Mouse (Mus musculus) adrenal gland (tissue): ENCODE measurements around the gene Pard3.

Experiments
- intact Hi-C: fragments of 180-260 bp; cut with DNase I; formaldehyde crosslinking; loops from one replicate; pipeline ENCODE4 v1.15.1; 2025

Gene Pard3

DNA sequence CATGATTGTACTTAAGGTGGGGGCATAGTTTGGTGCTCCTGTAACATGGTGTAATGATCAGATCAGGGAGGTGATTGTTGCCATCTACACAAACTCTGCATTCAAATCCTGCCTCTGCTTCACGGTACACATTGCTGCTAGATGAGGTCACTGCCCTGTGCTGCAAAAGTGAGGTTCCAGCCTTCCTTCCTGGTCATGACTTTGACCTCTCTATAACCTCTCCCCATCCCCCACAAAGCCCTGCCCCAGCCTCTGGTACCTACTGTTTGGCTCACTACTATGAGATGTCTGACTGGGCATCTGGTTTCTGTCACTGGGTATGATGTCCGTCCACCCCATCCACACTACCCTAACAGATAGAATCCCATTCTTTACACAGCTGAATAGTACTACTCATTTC, 408.5 kb downstream of the Pard3 start:
- intact Hi-C loops, result no loop called here

DNA sequence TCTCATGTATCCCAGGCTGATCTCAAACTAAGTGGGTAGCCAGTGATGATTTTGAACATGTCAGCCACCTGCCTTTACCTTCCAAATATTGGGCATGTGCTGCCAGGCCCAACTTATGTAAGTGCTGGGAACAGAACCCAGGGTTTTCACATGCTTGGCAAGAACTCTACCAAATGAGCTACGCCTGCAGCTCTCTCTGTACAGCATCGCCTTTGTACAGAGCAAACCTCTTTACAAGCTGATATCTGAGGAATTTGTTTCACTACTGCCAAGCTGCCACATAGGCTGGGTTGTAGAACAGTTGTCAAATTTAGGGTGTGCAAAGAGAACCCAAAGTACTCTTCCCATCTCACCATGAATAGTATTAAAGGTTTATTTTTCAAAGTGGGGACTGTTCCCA, 416.3 kb downstream of the Pard3 start:
- intact Hi-C loops, result no loop called here

DNA sequence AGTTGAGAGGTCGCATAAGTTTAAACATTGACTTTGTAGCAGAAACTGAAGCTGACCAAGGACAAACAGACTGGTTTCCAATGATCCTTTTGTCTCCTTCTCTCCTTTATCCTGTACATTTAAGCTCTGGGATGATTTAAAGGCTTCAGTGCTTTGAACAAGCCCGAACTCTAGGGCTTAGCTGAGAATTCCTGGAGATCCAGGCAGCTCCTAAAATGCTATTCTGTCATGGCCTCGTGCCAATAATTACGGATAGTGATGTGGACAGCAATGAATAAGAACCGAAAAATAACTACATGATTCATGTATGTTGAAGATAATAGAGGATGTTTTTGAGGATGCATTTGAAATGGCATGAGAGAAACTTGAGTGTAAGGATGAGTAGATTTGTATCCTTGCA, 421.9 kb downstream of the Pard3 start:
- intact Hi-C loops, result no loop called here

DNA sequence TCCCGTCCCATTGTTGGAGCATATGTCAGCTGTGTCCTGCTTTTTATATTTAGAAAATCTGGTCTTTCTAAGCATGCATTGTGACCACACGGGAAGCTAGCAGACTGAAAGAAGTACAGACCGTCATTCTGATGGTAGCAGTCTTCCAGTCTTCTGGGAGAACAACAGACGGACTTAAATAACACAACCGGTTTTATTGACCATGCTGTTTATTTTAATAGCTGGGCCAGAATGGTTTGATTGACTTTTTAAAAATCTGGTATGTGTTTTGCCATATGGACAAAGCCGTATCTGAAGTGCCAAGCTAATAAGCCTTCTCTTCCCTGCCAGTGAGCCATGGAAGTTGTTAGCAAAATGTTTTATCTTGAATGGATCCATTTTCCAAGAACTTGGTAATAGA, 428.3 kb downstream of the Pard3 start:
- intact Hi-C loops, result no loop called here

DNA sequence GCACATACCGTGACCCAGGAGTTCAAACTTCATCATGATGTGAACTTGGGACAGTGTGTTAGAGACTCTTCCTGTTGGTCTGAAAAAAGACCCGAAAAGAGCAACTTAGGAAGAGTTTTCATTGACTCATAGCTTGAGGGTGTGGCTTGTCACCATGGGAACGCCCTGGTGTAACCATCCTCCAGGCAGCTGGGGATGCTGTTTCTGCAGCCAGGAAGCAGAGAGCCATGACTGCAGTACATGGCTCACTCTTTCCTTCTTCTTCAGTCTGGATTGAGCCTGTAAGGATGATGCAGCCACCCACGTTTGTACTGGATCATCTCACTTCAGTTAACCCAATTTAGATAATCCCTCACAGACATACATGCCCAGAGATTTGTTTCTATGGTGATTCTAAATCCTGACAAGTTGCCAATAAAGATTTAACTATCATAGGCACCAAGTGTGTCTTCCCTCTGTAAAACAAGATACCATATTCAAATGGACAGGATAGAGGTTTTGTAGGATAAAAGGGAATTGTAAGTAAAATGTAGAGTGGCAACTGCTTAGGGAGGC, 431.6 kb downstream of the Pard3 start:
- intact Hi-C loops, result no loop called here

DNA sequence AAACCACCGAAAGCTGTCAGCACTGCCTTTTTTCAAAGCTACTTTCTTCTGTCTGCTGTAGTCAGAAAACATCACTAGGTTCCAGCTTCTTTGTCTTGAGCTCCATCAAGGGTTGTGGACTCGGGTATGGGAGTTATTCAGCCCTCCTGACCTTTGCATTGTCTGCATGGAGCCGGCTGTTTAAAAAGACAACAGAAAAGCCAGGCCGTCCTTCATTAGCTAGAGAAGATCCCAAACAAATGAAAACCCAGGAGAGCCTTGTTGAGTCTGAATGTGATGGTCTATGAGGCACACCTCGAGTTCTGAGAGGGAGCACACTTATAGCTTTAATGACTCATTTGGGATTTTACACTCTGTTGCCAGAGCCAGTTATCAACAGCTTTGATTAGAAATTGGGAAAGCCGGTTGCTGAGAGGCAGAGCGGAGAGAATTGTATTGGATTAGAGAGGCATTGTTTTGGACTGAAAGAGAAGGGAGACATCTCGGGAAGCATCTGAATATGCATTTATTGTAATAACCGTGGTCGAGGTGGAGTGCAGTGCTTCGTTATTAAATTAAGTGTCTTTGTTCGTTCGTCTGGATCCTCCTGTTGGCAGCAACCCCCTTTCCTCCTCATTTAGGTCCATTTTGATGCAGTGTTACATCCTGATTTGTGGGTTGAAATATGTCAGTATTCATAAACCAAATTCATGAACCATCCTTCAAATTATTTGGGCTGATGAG, 435.5 kb downstream of the Pard3 start:
- intact Hi-C loops, result no loop called here

DNA sequence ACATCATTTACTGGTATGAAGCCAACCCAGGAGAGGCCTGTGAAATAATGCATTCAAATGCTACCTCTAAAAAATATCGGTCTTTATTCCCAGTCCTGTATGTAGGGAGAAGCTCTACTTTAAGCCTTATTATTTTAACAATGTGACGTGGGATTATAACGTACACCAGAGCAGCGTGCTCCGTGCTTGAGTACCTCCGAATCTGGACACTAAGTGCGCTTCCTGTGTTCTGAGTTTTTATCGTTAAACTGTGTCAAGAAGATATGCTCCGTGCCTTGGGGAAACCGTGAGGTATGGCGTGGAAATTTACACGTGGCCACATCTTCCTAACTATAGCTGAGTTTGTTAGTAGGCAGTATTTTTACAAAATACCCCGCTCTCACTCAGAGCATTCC, 436.0 kb downstream of the Pard3 start:
- intact Hi-C loops, result no loop called here

DNA sequence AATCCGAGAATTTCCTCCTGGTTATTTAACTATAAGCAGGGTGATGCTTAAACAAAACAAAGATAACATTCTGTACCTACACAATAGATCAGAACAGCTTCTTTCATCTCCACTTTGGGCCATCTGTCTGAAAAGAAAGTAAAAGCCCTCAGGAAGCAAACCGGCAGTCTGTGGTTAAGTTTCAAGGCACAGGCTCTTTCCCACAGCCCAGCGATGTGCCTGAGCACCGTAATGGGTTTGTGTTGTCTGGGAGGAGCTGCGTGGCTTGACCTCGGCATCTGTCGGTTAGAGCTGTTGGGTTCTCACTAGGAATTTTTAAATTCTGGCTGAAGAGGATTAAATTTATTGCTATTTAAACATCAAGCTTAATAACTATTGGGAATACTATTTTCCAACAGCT, 436.5 kb downstream of the Pard3 start:
- intact Hi-C loops, result no loop called here

DNA sequence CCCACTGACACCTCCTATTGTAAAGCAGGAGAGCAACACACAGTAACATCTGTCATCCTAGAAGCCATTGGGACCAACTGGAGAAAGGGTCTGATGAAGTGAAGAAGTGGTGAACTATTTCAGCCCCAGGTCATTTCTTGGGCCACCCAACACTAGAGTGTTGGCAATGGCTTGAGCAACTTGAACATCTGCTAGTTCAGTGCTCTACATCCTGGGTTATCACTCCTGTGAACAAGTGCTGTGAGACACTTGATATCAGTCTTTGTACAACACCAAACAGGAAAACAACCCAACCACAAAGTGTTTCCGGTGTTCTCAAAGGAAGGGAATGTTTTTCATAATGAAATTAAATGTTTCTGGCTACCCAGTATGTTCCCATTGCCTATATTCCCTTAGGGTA, 438.1 kb downstream of the Pard3 start:
- intact Hi-C loops, result no loop called here

DNA sequence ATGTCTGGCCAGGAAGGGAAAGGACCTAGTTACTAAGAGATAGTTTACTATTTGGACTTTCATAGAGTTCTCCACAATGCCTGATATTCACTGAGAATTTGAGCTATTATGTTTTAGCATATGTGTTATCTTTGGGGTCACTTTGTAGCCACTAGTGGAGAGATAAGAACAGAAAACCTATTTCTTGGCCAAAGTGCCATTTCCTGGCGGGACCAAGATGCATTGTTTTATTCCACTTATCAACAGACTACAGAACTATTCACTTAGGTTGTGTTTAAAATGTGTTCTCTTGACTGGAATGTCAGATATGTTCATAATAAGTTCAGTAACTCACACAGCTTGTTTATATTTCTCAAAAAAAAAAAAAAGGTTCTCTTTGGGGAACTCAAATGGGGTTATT, 441.6 kb downstream of the Pard3 start:
- intact Hi-C loops, result no loop called here

DNA sequence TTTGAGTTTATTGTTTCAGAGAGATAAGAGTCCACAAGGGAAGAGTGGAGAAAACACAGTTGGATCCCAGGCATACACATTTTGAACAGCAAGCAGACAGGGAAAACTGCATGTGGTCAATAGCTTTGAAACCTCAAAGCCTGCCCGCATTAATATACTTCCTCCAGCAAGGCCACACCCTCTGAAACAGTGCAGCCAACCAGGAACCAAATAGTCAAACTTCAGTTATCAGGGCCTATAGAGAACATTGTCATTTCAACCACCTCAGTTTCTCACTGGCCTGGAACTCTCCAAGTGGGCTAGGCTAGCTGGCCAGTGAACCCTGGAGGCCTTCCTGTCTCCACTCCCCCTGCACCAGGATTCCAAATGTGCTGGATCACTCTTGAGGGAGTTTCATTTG, 442.6 kb downstream of the Pard3 start:
- intact Hi-C loops, result no loop called here

DNA sequence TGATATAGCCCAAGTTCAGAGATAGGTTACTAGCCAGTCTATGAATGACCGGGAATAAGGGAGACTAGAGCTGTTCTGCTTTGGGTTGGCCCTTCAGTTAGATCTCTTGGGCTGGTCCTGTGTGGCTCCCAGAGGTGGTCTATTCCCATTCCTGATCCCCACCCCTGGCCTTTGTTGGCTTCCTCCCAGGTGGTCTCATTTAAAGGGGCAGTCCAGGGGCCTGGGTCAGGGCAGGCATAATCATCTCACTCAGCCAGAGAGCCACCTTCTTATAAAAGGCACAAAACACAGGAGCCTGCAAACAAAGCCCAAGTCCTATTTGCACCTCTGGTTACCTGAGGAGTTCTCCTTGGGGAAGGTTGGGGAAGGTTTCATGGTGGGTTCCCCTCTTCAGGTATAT, 447.6 kb downstream of the Pard3 start:
- intact Hi-C loops, result no loop called here

DNA sequence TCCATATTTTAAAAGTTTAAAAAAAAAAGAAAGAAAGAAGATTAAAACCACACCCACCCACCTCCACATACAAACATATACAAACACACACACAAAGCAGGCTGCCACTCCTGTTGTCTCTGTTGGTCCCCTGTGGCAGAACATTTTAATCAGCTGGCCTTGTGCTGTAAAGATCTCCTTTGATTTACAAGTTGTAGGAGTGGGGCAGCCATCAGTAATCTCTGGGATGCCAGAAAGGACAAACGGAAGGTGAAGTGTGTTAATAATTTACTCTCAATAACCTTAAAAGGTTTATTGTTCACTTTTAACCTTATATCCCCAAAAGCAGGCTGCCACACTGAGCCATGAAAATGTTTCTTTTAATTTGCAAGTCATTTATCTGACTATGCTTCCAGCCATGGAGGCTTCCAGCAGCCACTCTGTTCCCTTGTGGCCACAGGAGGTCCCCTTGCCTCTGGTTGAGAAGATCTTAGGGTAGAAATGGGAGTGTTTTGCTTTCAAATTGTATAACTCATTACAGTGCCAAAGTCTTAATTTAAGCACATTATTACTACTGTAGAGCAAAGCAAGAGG, 448.4 kb downstream of the Pard3 start:
- intact Hi-C loops, result no loop called here

DNA sequence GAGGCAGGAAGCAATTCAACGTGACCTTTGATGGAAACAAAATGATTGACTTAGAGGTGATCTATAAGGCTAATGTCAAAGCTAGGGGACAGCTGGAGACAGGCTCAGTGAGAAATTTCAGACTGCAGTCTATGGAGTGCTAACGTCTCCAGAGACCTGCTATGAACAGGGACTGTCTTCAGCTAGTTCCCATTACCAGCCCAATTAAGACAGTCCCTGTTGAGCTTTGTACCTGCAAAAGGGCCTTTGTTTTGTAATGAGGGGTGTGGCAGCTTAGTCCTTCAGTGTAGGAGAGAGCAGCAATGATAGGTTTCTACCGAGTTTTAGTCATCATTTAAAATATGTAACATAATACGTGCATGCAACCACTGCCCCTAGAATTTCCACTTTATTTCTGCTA, 448.9 kb downstream of the Pard3 start:
- intact Hi-C loops, result no loop called here

DNA sequence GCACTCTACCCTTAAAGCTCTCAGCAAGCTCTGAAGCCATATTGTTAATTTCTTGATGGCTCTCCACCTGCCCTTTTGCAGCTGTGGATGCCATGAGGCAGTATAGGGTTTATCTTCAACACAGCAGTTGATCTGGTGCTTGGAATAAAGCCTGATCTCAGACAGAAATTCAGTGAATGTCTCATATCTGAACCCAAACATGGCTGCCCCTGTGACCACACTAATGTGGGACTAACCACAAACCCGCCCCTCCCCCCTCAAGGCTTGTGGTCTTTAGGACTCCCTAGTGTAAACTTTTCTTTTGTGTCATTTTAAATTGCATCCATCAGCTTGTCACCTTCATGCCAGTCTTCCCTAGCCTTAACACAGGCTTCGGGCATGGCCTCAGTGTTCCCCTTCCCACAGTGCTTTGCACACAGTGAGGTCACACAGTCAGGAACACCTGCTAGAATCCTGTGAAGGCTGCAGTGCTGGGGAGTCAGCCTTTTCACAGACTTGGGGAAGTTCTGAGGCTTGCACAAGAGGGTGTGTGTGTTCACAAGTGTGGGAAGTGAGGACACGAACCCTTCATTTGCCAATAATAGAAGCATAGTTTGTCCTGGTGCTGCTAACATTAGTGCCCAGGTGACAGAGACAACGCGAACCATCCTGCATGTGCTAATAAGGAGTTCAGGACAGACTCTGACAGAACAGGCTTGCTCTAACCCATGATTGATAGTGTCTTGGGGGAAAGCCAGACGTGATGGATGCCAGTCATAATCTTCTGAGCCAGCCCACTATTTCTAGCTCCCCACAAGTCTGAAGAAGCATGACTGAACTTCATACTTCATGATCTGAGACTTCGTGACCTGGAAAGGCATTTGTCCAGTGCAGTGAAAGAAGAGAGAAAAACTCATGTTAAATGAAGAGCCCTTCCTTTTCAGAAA, 451.4 kb downstream of the Pard3 start:
- intact Hi-C loops, result no loop called here

DNA sequence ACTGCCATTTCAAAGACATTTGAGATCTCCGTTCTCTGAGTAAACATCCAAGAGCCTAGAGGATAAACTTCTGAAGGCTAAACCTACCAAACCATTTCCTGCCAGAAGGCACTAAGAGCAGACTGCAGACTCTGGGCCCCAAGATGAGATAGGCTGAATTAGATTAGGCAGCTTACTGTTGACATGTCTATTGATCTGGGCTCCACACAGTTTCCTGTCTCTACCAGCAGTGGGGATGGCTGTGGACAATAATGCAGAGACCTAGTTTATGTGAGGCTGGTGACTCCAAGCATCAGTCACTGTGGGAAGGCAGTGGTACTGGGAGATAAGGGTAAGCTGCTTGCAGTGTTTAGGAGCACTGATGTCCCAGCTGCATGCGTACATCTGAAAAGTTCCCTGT, 452.4 kb downstream of the Pard3 start:
- intact Hi-C loops, result no loop called here

DNA sequence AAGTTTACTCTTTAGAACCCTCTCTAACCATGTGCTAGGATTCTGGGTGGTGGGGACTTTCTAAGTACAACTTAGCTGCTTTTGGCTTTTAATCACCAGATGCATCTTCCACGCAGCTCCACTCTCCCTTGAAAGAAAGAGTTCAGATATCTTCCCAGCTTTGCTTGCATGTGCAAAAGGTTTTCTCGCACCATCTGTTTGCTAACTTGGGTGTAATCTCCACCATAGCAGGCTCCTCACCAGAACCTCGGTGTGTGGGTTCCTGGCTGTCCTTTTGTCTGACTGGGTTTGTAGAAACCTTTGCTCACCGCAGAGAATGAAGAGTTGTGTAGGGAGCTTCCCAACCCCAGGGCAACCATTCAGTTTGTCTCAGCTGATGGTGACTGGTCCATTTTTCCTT, 462.0 kb downstream of the Pard3 start:
- intact Hi-C loops, result no loop called here

DNA sequence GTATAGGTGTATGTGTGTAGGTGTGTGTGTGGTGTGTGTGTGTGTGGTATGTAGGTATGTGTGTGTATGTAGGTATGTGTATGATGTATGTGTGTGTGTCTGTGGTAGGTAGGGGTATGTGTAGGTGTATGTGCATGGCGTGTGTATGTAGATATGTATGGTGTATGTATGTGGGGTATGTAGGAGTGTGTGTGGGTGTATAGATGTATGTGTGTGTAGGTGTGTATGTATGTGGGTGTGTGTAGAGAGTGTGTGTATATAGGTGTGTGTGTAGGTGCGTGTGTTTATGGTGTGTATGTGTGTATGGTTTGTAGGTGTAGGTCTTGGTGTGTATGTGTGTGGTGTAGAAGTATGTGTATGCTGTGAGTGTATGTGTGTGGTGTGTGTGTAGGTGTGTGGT, 464.6 kb downstream of the Pard3 start:
- intact Hi-C loops, result no loop called here

DNA sequence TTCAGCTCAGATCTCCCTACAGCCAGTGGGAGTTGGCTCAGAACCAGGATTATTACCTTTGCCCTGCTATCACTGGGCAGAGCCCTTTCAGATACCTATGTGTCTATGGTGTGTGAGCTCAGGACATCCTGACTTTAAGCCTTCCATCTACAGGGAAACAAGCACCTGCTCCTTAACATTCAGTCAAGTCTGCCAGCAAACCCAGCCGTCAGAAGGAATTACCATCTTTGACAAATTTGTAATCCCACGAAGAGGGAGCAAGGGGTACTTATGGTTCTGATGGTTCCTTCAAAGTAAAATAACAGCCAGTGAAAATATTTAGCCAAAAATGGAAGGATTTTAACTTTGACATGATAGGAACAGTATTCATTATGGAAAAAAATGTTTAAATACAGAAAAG, 466.1 kb downstream of the Pard3 start:
- intact Hi-C loops, result no loop called here

DNA sequence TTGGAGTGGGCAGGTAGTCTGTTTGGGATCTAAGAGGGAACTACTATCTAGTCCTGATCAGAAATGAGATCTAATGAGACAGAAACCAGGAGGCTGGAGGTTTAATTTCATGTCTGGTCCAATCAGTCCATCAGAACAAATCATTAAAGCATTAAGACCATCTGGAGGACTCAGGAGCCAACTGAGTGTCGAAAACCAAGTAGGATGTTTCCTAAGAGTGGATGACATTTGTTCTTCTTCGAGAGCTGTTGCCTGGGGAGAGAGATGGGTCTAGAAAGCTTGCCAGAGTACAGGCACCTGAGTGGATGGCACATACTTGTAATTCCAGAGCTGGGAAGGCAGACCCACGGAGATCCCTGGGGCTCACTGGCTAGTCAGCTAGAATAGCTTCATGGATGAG, 468.2 kb downstream of the Pard3 start:
- intact Hi-C loops, result no loop called here

DNA sequence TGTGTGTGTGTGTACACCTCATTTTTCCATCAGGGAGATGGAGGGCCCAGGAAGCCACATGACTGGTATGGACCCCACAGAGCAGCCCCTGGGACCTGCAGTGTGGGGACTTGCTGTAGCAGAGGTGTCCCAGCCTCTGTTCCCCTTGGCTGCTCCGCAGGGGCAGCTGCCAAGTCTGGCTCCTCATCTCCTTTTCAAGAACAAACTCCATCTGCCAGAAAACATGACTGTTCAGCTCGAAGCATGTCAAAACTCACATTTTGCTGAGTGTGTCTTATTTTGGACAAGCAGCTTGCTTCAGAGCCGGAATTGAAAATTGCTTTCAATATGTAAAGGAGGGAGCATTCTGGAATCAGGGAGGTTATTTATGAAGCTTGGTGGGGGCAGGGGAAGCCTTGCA, 471.1 kb downstream of the Pard3 start:
- intact Hi-C loops, result no loop called here

DNA sequence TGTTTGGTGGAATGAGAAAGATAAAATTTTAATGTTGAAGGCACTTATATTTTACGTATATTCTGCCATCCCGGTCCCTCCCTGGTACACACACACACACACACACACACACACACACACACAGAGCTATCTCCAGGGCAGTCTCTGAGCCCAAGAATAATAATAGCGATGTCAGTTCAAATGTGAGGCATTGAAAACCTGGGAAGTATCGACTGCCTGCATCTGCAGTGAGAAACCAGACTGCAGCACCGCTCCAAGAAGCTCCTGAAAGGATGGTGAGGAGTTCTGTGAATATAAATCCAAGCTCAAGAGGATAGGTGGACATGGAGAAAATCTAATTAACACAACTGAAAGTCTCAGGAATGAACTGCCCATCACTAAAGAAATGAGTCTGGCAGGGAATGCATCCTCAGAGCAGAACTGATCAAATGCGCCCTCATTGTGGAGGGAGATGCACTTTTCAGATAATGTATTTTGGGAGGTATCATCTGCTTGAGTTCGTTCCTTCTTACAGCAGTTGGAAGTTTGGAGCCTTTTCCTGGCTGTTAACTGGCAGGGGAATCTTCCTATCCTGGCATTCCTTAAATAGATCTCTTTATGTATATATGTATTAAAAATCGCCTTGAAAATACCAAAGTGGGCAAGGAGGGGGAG, 471.6 kb downstream of the Pard3 start:
- intact Hi-C loops, result no loop called here
